Mouse (Mus musculus) liver, embryonic 14.5 days (tissue): ENCODE results near the gene Vmn1r22. TPM values are rescaled to one million over a fixed set of nuclear protein-coding genes. Genes with fewer than 3 reads are reported as not detected.
"Not testable (repeated sequence)": the region's sequence is repeated elsewhere in the genome, so short reads cannot be mapped to it uniquely, and the experiment has no call there.

Experiments used
- ATAC-seq: fragments of 200-750 bp; cut with Nextera tagmentation; 2 replicates; pipeline ENCODE4 v1.8.0; 2017; ENCODE audit warnings: moderate number of reproducible peaks, mild to moderate bottlenecking, moderate library complexity; ENCODE audit not compliant: insufficient read depth
- DNase-seq, 3 experiments: peaks; one replicate each; pipeline ENCODE4 v3.0.0-alpha.2; 2012 to 2013; ENCODE audit warnings: low read depth in 3 of 3, low spot score in 3 of 3
- H3K27ac ChIP-seq: fragments of 300-500 bp; sonication (generic); 2 replicates; pipeline ENCODE4 v1.5.1; 2014; ENCODE audit warnings: moderate library complexity, mild to moderate bottlenecking, control low read depth, inconsistent platforms
- H3K27me3 ChIP-seq: fragments of 300-500 bp; sonication (generic); 2 replicates; pipeline ENCODE4 v1.6.1; 2014; ENCODE audit warnings: mild to moderate bottlenecking, low read length, moderate library complexity; ENCODE audit not compliant: control insufficient read depth, insufficient read depth
- H3K36me3 ChIP-seq: fragments of 300-500 bp; sonication (generic); replicated peaks from 2 replicates; pipeline ENCODE4 v1.6.1; 2014; ENCODE audit warnings: low read depth; ENCODE audit not compliant: control insufficient read depth, insufficient read depth
- H3K4me1 ChIP-seq, 2 experiments: fragments of 200-500 bp in 1 of 2; fragments of 300-500 bp in 1 of 2; sonication (generic) in 1 of 2; replicated peaks; 2 replicates each; pipeline ENCODE4 v1.6.1; 2012 to 2014; ENCODE audit warnings: antibody characterized with exemption in 1 of 2, inconsistent platforms in 1 of 2, low read length in 1 of 2; ENCODE audit not compliant: control insufficient read depth in 2 of 2, insufficient read depth in 2 of 2
- H3K4me2 ChIP-seq: fragments of 300-500 bp; sonication (generic); 2 replicates; pipeline ENCODE4 v1.6.1; 2014; ENCODE audit warnings: low read depth, mild to moderate bottlenecking, control low read depth, moderate library complexity
- H3K4me3 ChIP-seq, 2 experiments: fragments of 200-500 bp in 1 of 2; fragments of 300-500 bp in 1 of 2; sonication (generic) in 1 of 2; 2 replicates each; pipeline ENCODE4 v1.5.1; 2012 to 2014; ENCODE audit warnings: low read depth in 2 of 2, low read length in 2 of 2, mild to moderate bottlenecking in 2 of 2, control low read depth in 1 of 2, inconsistent platforms in 1 of 2, moderate library complexity in 1 of 2; ENCODE audit not compliant: insufficient read depth in 1 of 2
- H3K9ac ChIP-seq: fragments of 300-500 bp; sonication (generic); replicated peaks from 2 replicates; pipeline ENCODE4 v1.6.1; 2014; ENCODE audit warnings: mild to moderate bottlenecking, control low read depth, moderate library complexity
- H3K9me3 ChIP-seq: fragments of 300-500 bp; sonication (generic); 2 replicates; pipeline ENCODE4 v1.6.1; 2016; ENCODE audit warnings: low read length, mixed read lengths; ENCODE audit not compliant: control insufficient read depth
- CTCF ChIP-seq: IDR thresholded peaks from 2 replicates; pipeline ENCODE4 v1.5.1; 2016; ENCODE audit warnings: antibody characterized with exemption, low read depth, control low read depth
- EP300 ChIP-seq: IDR thresholded peaks from 2 replicates; pipeline ENCODE4 v1.6.1; 2016; ENCODE audit warnings: antibody characterized with exemption, low read depth
- WGBS: fragments of 180-500 bp; shearing (Covaris S2); extraction: QIAGEN DNeasy Blood & Tissue Kit; methylation state at CpG from one replicate; pipeline ENCODE4 v1.1.7; 2014; ENCODE audit not compliant: insufficient replicate concordance; 5-methylcytosine and 5-hydroxymethylcytosine counted together
- polyA plus RNA-seq, 2 experiments: library from polyadenylated mRNA; depleted of rRNA in 1 of 2; stranded (reverse) in 1 of 2; unstranded in 1 of 2; fragments of >200 nt; fragmentation: Nextera tagmentation in 1 of 2; extraction: Ambion mirVana in 1 of 2; gene quantifications; 2 replicates each; pipeline versions ENCODE4 v1.2.1 to v1.2.3; 2012 to 2014

Gene Vmn1r22
- polyA plus RNA-seq (2012; rRNA removed) (not detected in 2 replicates), polyA plus RNA-seq (2014; fragmentation: Nextera tagmentation; extraction: Ambion mirVana) (not detected in 2 replicates)

DNA sequence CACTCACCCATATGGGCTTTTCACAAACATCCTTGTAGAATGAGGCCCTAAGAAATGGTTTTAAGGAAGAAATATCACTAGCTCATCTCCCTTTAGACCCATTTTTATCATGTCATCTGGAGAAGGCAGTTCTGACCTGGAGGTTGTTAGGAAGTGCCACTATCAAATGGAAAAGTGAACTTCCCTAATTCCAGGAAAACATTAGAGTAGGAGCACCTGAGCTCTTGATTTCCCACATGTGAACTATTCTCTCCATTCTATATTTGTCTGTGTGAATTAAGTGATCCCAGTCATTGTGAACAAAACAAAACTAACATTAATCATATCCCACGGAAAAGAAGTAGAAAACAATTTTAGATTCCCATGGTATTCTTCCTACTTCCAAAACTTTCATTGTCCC, at the start of gene Vmn1r22:
TSS of gene Vmn1r22 (minus strand) at position 101 of the 400 bp plus-strand sequence.
- Histone ChIP-seq H3K9me3 (no peaks in the 10 kb centered on the region), H3K4me1 (no peaks in the 10 kb centered on the region), H3K27me3 (no peaks in the 10 kb centered on the region), H3K4me2 (no peak within 1 kb of the TSS), H3K4me3 (no peak within 1 kb of the TSS), H3K9ac (no peak within 1 kb of the TSS), H3K36me3 (no peaks in the 10 kb centered on the region), H3K27ac (no peak within 1 kb of the TSS)
- DNase-seq (no peak), ATAC-seq (no peak)
- TF ChIP-seq CTCF (no peak), EP300 (no peak)
- WGBS = 60% methylated on average over 1 of the region's 1 CpGs

DNA sequence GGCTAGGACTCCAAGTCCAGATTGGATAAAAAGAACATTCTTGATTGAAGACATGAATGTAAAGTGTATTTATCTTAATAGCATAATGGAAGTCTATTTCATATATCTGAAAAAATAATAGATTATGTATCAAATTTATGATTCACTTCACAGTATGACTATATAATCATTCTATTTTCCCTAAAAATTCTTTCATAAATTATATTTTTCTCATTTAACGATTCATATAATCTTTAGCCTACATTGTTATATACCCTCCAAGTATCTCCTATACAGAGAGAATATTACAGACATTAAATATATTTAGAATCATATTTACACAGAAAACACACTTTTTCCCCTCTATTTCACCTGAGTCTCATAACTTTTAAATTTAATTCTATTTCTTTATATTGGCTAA, 18.9 kb upstream of the Vmn1r22 start, which contains the start of gene Vmn1r23:
TSS of gene Vmn1r23 (minus strand) at position 101 of the 400 bp plus-strand sequence.
- DNase-seq (no peak), ATAC-seq (no peak)
- H3K9me3 ChIP-seq = no peaks in the 10 kb centered on the region
- H3K27ac ChIP-seq = no peak within 1 kb of the TSS
- no peak within 1 kb of the TSS for H3K4me2 ChIP-seq
- no peak within 1 kb of the TSS for H3K4me3 ChIP-seq
- no peaks in the 10 kb centered on the region for H3K27me3 ChIP-seq
- H3K9ac ChIP-seq = no peak within 1 kb of the TSS
- no peaks in the 10 kb centered on the region for H3K4me1 ChIP-seq
- H3K36me3 ChIP-seq = no peaks in the 10 kb centered on the region
- 62% methylated on average over 1 of the region's 1 CpGs for WGBS
- TF ChIP-seq CTCF (no peak), EP300 (no peak)

DNA sequence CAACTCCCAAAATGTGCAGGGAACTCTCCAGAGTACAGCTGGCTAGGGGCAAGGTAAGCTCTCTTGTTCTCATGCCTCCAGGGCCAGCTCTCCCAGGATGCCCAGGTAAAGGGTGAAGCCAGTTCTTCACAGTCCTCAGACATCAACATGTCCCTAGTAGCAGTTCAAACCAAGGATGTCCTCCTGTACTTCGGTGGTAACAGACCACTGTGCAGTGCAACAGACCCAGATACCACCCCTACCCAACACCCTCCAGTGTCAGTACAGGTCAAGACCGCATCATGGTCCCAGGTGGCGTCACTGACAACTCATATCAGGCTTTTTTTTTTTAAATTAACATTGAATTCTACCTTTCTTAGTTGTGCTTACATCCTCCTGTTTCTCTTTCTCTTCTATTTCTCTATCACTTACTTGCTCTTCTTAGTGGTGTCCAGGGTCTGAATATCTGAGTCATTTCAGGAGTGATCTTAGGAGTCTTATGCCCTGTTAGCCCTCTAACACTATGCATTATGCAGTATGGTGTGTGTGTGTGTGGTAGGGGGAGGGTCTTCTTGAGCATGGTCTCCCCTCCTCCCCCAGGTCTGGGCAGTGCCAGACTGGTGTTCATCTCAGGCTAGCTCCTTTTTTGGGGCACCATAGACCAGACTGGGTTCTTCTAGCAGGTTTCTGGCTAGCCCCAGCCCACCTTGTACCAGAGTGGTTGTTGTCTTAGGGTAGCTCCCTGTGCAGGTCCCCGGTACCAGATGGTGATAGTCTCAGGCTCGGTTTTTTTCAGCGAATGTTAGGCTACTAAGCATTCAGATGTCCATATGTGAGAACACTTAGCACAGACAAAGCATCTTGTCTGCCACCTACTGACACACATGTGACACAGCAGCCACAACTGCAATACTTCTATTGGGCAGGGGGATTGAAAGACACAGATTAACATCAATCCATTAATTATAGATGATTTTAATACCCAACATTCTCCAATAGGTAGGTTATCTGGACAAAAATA, 48.5 kb downstream of the Vmn1r22 start:
- H3K4me2 ChIP-seq = no peak overlapping the region
- ATAC-seq (peak; percentile 79), DNase-seq (peak; percentile 29 to 41 (median 41))
- H3K9me3 ChIP-seq = no peaks in the 10 kb centered on the region
- no peaks in the 10 kb centered on the region for H3K27me3 ChIP-seq
- peaks cover 0 to 7% of the 10 kb centered on the region in 2 experiments; a peak in 1 of 4 replicates for H3K4me1 ChIP-seq
- no peak overlapping the region for H3K27ac ChIP-seq
- no peak overlapping the region for H3K4me3 ChIP-seq
- 42% methylated on average over 6 of the region's 6 CpGs for WGBS
- peak overlapping the region; percentile 49 for H3K9ac ChIP-seq
- no peaks in the 10 kb centered on the region for H3K36me3 ChIP-seq
- TF ChIP-seq CTCF = peak; percentile 89
- no peak for TF ChIP-seq EP300

DNA sequence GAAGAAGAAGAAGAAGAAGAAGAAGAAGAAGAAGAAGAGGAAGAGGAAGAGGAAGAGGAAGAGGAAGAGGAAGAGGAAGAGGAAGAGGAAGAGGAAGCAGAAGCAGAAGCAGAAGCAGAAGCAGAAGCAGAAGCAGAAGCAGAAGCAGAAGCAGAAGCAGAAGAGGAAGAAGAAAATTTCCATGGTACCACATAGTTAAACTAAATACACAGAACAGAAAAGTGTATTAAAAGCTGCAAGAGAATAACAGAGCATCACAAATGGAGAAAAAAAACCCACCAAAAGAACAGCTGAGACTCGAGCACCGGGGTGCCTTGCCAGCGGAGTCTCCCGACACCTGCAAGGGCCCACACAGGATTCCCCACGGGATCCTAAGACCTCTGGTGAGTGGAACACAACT, 56.7 kb downstream of the Vmn1r22 start:
- not testable (repeated sequence) for DNase-seq, H3K9me3 ChIP-seq, H3K27me3 ChIP-seq, H3K4me1 ChIP-seq, ATAC-seq, H3K27ac ChIP-seq, H3K36me3 ChIP-seq, H3K4me3 ChIP-seq, H3K4me2 ChIP-seq, H3K9ac ChIP-seq
- 79% methylated on average over 5 of the region's 5 CpGs for WGBS

DNA sequence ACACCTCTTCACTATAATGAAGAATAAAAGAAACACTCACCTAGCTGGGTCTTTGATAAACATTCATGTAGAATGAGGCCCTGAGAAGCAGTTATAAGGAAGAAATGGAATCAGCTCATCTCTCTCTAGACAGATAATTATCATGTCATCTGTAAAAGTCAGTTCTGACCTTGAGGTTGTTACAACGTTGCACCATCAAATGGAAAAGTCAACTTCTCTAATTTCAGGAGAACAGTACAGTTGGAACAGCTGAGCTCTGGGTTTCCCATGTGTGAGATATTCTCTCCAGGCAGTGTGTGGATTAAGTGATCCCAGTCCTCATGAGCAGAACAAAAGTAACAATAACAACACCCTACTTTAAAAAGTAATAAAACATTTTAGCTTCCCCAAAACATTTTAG, 57.5 kb downstream of the Vmn1r22 start, which contains the start of gene Vmn1r21:
TSS of gene Vmn1r21 (minus strand) at position 58 of the 400 bp plus-strand sequence.
- Histone ChIP-seq H3K27me3 (no peaks in the 10 kb centered on the region), H3K4me2 (no peak within 1 kb of the TSS), H3K9ac (no peak within 1 kb of the TSS), H3K4me3 (no peak within 1 kb of the TSS), H3K27ac (no peak within 1 kb of the TSS), H3K36me3 (no peaks in the 10 kb centered on the region), H3K9me3 (no peaks in the 10 kb centered on the region), H3K4me1 (no peaks in the 10 kb centered on the region)
- no peak for TF ChIP-seq CTCF
- no peak for TF ChIP-seq EP300
- no peak for ATAC-seq
- no peak for DNase-seq
- WGBS = 38% methylated on average over 1 of the region's 1 CpGs

Other genes with a start within 250 kb of the Vmn1r22 start
- 3.5 and 4.7 TPM in 2 replicates for gene Pyurf, start 215.9 kb downstream of the Vmn1r22 start, polyA plus RNA-seq (2012; rRNA removed)
- 6.9 and 7.6 TPM in 2 replicates for gene Pyurf, start 215.9 kb downstream of the Vmn1r22 start, polyA plus RNA-seq (2014; fragmentation: Nextera tagmentation; extraction: Ambion mirVana)
- gene Lancl2, start 205.5 kb downstream of the Vmn1r22 start, polyA plus RNA-seq (2012; rRNA removed) = 4.9 and 7.1 TPM in 2 replicates
- 13.5 and 14.6 TPM in 2 replicates for gene Lancl2, start 205.5 kb downstream of the Vmn1r22 start, polyA plus RNA-seq (2014; fragmentation: Nextera tagmentation; extraction: Ambion mirVana)
- gene Vopp1, start 82.9 kb downstream of the Vmn1r22 start, polyA plus RNA-seq (2012; rRNA removed) = 28.3 and 31.2 TPM in 2 replicates
- gene Vopp1, start 82.9 kb downstream of the Vmn1r22 start, polyA plus RNA-seq (2014; fragmentation: Nextera tagmentation; extraction: Ambion mirVana) = 26.8 and 29.7 TPM in 2 replicates
- gene Vmn1r21, start 57.7 kb downstream of the Vmn1r22 start, polyA plus RNA-seq (2012; rRNA removed) = not detected in 2 replicates
- not detected in 2 replicates for gene Vmn1r21, start 57.7 kb downstream of the Vmn1r22 start, polyA plus RNA-seq (2014; fragmentation: Nextera tagmentation; extraction: Ambion mirVana)
- not detected in 2 replicates for gene Vmn1r23, start 18.8 kb upstream of the Vmn1r22 start, polyA plus RNA-seq (2012; rRNA removed)
- gene Vmn1r23, start 18.8 kb upstream of the Vmn1r22 start, polyA plus RNA-seq (2014; fragmentation: Nextera tagmentation; extraction: Ambion mirVana) = not detected in 2 replicates
- not detected in 2 replicates for gene Vmn1r24, start 53.5 kb upstream of the Vmn1r22 start, polyA plus RNA-seq (2012; rRNA removed)
- not detected in 2 replicates for gene Vmn1r24, start 53.5 kb upstream of the Vmn1r22 start, polyA plus RNA-seq (2014; fragmentation: Nextera tagmentation; extraction: Ambion mirVana)
- gene Vmn1r25, start 72.8 kb upstream of the Vmn1r22 start, polyA plus RNA-seq (2012; rRNA removed) = not detected in 2 replicates
- gene Vmn1r25, start 72.8 kb upstream of the Vmn1r22 start, polyA plus RNA-seq (2014; fragmentation: Nextera tagmentation; extraction: Ambion mirVana) = not detected in 2 replicates
- gene Vmn1r26, start 107.1 kb upstream of the Vmn1r22 start, polyA plus RNA-seq (2012; rRNA removed) = not detected in 2 replicates
- not detected in 2 replicates for gene Vmn1r26, start 107.1 kb upstream of the Vmn1r22 start, polyA plus RNA-seq (2014; fragmentation: Nextera tagmentation; extraction: Ambion mirVana)